ENCODE assay signal across 1 mouse cellular context in the genomic region with DNA sequence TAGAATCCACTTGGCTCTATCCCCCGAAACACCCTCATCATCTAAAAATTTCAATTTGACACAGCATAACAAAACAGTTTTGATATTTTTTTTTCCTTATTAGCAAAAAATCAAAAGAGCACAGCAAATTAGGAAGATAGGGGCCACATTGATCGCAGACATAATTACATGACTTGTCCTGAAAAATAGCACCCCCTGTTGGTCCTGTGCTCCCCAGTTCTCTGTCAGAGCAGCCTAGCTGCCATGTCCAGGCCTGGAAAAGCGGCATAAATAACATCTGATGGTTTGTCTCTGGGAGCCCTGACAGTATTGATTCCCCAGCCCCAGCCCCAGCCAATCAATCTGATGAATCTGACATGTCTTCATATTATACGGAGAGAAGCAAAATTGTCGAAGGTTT.
TF ChIP-seq lines count a peak whose summit lies in the region.

No protein-coding gene starts in this region.

TF ChIP-seq in CH12.LX, 34 proteins besides CTCF, POLR2A, EP300 and RAD21:
- TF ChIP-seq SMC3 (IDR thresholded peaks at IDR 0.05; ENCODE audit: low read depth, low read length) (peak; percentile 29; the same call in 1 of the 2 replicates), IRF4 (IDR thresholded peaks at IDR 0.05; ENCODE audit: low read depth, low read length) (no peak), MAX (IDR thresholded peaks at IDR 0.05; ENCODE audit: low read length) (no peak), TCF12 (IDR thresholded peaks at IDR 0.05; ENCODE audit: low read depth, low read length) (no peak)
